Mouse (Mus musculus) heart, postnatal 36 days (tissue): Measurements from ENCODE around the gene Nabp2. TPM values are rescaled to one million over a fixed set of nuclear protein-coding genes. Genes with fewer than 3 reads are reported as not detected.

Source experiments
- DNase-seq, 2 experiments: peaks; one replicate each; pipeline ENCODE4 v3.0.0; 2021 to 2022
- intact Hi-C: fragments of 180-260 bp; cut with DNase I; formaldehyde crosslinking; loops from one replicate; pipeline ENCODE4 v1.15.1; 2025
- total RNA-seq, 2 experiments: library from RNA; stranded (reverse); gene quantifications; 2 replicates each; pipeline ENCODE4 v1.2.3; 2021

The Nabp2 gene
- total RNA-seq, 2 experiments from 2014 or later = 44.6 to 49.6 TPM

DNA sequence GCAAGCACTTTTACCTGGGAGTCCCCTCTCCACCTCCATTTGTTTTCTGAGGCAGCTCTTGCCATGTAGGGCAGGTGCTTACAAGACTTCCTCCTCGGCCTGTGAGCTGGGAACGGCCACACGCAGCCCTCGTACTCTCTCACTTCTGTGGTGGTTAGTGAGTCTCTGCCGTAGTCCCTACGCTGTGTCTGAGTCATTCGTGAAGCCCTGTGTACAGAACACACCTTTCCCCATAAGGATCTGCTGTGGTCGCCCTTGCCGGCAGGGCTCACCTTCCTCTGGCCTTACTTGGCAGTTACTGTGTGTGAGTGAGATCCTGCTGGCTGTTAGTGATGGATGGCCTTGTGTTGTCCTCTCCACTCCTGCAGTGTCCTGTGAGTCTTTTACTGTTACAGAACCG lies 23.4 kb upstream of the Nabp2 start:
- DNase-seq = no peak

DNA sequence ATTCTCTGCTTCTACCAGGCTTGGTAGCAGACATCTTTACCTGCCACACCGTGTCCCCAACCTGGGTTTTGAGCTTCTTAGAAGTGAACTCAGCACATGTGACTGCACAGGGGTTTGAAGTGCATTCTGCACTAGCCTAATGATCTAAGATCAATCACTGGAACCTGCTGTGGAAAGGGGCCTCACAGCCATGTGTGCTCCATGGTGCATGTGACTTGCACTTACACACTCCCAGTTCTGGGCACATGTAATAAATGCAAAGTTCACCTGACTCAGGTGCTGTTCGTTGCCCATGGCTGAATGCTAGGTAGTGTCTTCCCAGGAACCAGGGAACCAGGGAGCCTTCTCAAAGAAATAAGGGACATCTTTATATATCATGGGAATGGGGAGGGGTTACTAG lies 22.1 kb upstream of the Nabp2 start:
- DNase-seq = no peak
- intact Hi-C loops = no loop called here

More for the DNA sequence above, 23.4 kb upstream of the Nabp2 start:
- intact Hi-C loops = no loop called here

- intact Hi-C loops = no loop called here
- no peak for DNase-seq
Measured at GRCm38 (mm10) chr10:128429454-128429853, 18.2 kb upstream of the Nabp2 start.

DNA sequence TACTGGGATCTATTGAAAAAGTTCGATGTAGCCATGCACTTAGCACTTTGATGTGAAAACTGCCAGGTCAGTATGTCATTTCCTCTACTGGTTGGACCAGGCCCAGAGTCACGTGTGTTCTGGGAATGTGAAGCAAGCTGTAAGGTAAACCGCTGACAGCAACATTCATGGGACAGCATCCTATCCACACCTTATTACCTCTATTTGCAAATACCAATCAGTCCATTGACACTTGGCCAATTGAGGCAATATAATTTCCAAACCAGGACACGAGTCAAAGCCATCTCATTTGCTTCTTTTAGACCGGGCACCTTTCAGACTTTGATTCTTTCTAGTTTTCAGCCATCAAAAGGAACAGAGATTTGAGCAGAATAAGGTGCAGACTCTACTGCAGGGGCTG lies 17.8 kb upstream of the Nabp2 start:
- intact Hi-C loops = no loop called here

GRCm38 (mm10) chr10:128425260-128425659 lies 14.0 kb upstream of the Nabp2 start:
- no peak for DNase-seq
- intact Hi-C loops = no loop called here

More for the DNA sequence above, 17.8 kb upstream of the Nabp2 start:
- DNase-seq = no peak

DNA sequence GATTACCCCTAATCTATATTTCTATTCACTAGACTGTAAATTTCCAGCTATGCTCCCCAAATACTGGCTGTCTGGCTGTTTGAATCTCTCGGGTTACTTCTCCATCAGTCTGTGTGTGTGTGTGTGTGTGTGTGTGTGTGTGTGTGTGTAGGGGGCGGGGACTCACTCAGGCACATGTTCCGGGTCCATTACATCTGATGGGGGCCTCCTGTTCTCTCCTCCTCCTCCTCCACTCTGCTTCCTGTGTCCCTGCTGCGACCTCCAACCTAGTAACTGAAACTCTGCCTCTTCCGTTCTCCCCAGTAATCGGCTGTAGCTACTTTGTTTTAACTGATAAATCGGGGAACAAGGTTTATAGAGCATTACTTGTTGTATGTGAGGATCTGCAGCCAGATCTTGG lies 13.3 kb upstream of the Nabp2 start:
- intact Hi-C loops = no loop called here
- no peak for DNase-seq

- no peak for DNase-seq
- intact Hi-C loops = no loop called here
Measured at GRCm38 (mm10) chr10:128422426-128422825, 11.1 kb upstream of the Nabp2 start.

GRCm38 (mm10) chr10:128414848-128415247 lies 3.6 kb upstream of the Nabp2 start:
- no peak for DNase-seq
- intact Hi-C loops = loop anchor here (5.0 kb wide), 1 partner anchor 132 kb away; the partner anchor contains the start of genes Rpl41 and Zc3h10

DNA sequence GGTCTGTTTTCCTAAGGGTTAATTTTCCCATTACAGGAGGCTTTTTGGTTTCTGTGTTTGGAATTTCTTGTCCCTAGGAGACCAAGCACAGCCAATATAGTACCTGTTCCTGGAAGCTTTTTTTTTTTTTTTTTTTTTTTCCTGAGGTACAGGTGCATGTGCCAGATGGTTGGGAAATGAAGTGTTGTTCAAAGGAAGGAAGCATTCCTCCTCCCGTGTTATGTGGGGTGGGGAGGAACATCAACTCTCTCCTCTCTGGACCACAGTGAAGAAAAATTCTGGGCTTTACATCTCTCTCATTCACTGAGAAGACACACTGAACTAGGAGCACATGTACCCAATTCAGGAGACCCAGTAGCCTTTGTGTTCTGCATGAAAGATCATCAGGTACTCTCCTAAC lies 1.8 kb upstream of the Nabp2 start:
- intact Hi-C loops = loop anchor here (5.0 kb wide), 1 partner anchor 134 kb away; the partner anchor contains the start of genes Rpl41 and Zc3h10
- DNase-seq = no peak

DNA sequence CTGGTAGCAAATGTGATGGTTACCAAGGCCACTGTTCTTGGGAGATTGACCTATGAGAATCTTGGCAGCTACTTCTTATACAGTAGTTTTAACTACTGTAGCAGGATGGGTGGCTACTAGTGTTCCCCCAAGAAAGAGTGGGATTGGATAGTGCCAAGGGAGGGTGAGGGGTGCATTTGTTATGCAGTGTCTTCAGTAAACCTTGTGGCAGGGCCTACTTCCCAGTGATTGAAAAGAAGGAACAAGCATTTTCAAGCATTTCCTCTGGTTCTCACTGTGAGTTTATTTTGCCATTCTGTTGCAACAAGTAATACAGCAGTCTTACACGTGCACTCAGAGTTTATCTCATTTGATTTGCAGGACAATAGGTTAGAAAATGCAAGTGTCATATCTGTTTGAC lies 1.3 kb upstream of the Nabp2 start:
- intact Hi-C loops = loop anchor here (5.0 kb wide), 1 partner anchor 135 kb away; the partner anchor contains the start of genes Rpl41 and Zc3h10
- no peak for DNase-seq

DNA sequence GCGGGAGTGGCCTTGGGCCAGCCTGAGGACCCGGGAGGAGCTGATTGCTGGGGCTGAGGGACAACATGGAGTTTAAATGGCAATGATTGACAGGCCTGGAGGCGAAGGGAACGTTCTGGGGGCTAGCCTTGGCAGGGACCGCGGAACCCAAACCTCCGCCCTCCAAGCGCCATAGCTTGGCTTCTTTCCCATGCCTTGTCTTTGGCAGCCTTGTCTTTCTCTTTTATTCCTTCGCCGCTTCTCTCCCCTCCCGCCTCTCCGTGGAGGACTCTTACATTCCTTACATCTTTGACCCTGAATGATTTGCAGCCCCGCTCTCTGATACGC lies 726 bp upstream of the Nabp2 start:
- intact Hi-C loops = loop anchor here (5.0 kb wide), 1 partner anchor 135 kb away; the partner anchor contains the start of genes Rpl41 and Zc3h10

GRCm38 (mm10) chr10:128410560-128410845 lies 789 bp downstream of the Nabp2 start:
- intact Hi-C loops = loop anchor here (2.0 to 5.0 kb wide), 2 partner anchors 76 to 137 kb away; partner anchors contain the start of genes Rpl41 and Zc3h10
- DNase-seq = no peak

More for the DNA sequence above, 726 bp upstream of the Nabp2 start:
- peak in 1 of 2 experiments; percentile 39 for DNase-seq

DNA sequence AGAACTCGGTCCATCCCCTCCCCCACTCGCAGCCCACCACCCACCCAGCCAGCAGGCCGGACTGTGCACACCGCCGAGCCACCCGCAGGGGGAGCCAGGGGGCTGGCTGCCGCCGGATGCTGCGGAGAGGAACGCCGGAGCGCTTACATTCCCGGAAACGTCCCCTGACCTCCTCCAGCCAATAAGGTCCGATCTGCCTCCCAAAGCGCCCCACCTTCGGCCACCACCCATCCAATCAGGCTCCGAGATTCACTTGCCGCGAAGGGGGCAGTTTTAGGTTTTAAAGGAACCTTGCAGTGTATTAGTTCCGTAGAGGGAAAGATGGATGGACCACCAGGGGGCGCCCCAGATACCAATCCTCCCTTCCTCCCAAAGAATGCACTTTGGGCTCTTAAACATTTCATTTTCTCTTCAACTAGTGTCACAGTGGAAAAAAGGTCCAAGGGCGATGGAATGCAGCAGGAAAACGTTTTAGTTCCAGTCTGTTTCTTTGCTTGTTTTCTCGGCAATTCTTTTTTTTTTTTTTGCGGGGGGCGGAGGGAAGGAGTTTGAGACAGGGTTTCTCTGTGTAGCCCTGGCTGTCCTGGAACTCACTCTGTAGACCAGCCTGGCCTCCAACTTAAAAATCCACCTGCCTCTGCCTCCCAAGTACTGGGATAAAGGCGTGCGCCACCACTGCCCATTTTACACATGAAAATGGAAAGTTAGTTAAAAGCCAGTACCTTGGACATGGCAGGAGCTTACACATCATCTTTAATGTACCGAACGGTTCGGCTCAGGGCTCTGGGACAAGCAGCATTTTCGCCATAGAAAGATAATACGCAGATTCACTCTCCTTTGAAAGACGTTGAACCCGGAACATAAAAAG lies 1.4 kb downstream of the Nabp2 start:
- intact Hi-C loops = loop anchor here (1.0 to 5.0 kb wide), 4 partner anchors 33 to 137 kb away; partner anchors contain the start of genes Ankrd52, Rpl41 and Zc3h10
- DNase-seq = peak; percentile 93 to 98

DNA sequence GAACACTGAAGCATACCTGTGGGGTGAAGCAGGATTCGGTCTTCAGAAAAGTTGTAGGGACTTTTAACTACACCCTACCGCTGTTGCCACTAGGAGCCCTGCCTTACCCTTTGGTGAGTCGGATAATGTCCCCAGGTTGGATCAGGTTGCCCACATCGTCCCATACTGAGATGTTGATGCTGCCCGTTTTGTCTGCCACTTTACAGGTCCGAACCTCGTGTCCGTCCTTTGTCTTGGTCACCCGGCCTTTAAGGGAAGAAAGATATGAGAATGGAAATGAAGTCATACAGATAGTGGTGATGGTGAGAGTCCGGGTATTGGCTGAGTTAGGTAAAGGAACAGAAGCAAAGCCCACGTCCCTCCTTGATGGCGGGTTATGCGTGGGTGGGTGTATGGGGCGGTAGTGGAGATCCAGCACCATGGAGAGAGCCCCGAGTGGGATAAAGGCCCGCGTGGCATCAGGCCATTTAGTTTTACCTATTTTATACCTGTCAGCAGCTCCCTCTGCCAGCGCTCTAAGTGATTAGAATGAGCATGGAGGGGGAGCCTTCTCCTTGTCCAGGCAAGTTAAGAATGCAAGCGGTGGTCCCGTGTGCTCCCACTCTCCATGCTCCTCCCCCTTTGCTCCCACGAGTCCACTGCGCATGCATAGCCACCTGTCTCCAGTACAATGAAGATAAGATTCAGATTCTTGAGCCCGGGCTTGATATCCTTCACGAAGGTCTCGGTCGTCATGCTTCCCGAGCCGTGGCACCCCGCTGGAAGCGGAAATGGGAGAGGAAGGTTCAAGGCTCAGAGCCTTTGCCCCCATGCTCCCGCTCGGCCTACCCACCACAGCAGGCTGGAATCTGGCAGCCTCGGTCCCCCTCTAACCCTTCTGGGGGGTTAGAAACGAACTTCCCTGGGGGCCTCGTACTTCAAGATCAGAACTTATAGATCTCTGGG lies 2.4 kb downstream of the Nabp2 start:
- no peak for DNase-seq
- intact Hi-C loops = loop anchor here (1.0 kb wide), 2 partner anchors 32 to 46 kb away; partner anchors contain the start of gene Ankrd52

- intact Hi-C loops = no loop called here
- DNase-seq = no peak
Measured at GRCm38 (mm10) chr10:128403931-128404330, 7.4 kb downstream of the Nabp2 start.

- intact Hi-C loops = no loop called here
- no peak for DNase-seq
Measured at GRCm38 (mm10) chr10:128401638-128402037, 9.7 kb downstream of the Nabp2 start.

GRCm38 (mm10) chr10:128401056-128401455 lies 10.2 kb downstream of the Nabp2 start, which contains the start of gene Slc39a5:
Gene Slc39a5 (minus strand): TSS chr10:128401229.
- no peak for DNase-seq
- intact Hi-C loops = no loop called here

GRCm38 (mm10) chr10:128400338-128400737 lies 11.0 kb downstream of the Nabp2 start:
- DNase-seq = no peak
- intact Hi-C loops = no loop called here

DNA sequence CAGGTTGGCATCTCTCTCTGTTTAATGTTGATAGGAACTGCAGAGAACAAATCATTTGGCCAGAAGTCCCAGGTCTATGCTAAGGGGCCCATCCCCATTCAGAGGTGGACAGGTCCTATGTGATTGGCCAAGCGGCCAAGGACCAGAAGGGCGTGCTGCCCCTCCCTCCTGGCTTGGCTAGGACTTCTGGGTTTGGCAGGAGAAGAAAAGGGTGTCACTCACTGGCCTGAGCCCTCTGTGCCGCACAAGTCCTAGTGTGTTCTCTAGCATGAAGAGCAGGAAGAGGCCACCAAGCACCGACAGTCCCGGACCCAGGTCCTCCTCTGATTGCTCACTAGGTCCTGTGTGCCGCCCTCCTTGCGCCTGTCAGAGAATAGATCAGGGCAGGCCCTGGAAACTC lies 13.8 kb downstream of the Nabp2 start:
- DNase-seq = peak in 1 of 2 experiments; percentile 30
- intact Hi-C loops = no loop called here

DNA sequence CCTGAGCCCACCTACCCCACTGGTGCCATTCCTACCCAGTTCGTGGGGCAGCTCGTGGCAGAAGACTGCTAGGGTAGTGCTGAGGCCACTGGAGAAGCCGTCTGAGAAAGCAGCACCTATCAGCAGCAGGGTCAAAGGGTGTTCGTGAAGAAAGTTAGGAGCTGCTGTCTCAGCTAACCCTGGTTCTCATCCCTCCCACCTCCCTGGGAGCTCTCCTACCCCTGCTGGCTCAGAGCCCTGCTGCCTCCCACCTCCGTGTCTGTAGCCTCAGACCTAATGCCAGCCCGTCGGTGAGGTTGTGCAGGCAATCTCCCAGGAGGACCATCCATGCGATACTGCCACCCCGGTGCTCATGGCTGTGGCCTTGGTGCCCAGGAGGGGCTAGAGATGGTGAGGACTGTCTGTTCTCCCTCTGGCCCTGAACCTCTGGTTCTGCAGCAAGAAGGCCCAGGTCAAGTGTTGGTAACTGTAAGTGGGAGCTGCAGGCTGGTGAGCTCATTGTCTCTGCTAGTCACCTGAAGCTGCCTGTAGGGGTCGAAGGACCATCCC lies 14.5 kb downstream of the Nabp2 start:
- DNase-seq = no peak
- intact Hi-C loops = no loop called here
